Comparison of ENCODE assay signal across 9 mouse cellular contexts in genomic region chr3:102738161-102738901, GRCm38 (mm10). TPM values are rescaled to one million over a fixed set of nuclear protein-coding genes. Genes with fewer than 3 reads are reported as not detected.
DNase-seq lines count a peak whose midpoint lies in the region; TF ChIP-seq lines count a peak whose summit lies in the region.
"Had no signal": no experiment of that assay in that cellular context is flagged by ENCODE, and none has a peak within 500 bp of the region (broad histone marks: within the 10 kb centered on the region; RNA-seq: fewer than 3 reads in every experiment).

No protein-coding gene starts in this region.

- no peak overlapping the region for H3K9ac ChIP-seq in heart, adult 2 months (ENCODE audit: low read depth, low read length)

- no peaks in the 10 kb centered on the region for H3K9me3 ChIP-seq in midbrain, embryonic 10.5 days (replicated peaks)

- peak in 1 of 2 experiments; percentile 39 for DNase-seq in heart, adult 2 months
- no peak for DNase-seq in heart, postnatal 25 days (ENCODE audit: low spot score)
- DNase-seq in CD4-positive helper T cell, adult 2 months (ENCODE audit: low read depth, low spot score) = peak; percentile 51
- DNase-seq in induced T-regulatory cell, adult 2 months (ENCODE audit: low read depth) = peak; percentile 60
- DNase-seq in lung, postnatal 25 days (ENCODE audit: low spot score) = peak; percentile 77
- DNase-seq in adrenal gland, adult 8-10 months = no peak
- no peak for DNase-seq in urinary bladder, adult 2 months (ENCODE audit: low spot score)
- DNase-seq in midbrain, embryonic 10.5 days (ENCODE audit: low spot score) = no peak

- 22% methylated on average over 10 of the region's 10 CpGs for WGBS in heart, adult 2 months
- 82% methylated on average over 10 of the region's 10 CpGs for WGBS in midbrain, embryonic 10.5 days

- H3K36me3 ChIP-seq in heart, adult 2 months (ENCODE audit: control insufficient read depth, insufficient read depth, low read length) = peaks cover 2% of the 10 kb centered on the region; the same call in 1 of the 2 replicates
- H3K36me3 ChIP-seq in midbrain, embryonic 10.5 days = no peaks in the 10 kb centered on the region

- peak overlapping the region; percentile 78 for H3K27ac ChIP-seq in heart, adult 2 months
- no peak overlapping the region for H3K27ac ChIP-seq in midbrain, embryonic 10.5 days (replicated peaks)

- no peak for TF ChIP-seq POLR2A in heart, adult 2 months (IDR thresholded peaks at IDR 0.05; ENCODE audit: insufficient read depth, low read depth, low read length)

- H3K79me2 ChIP-seq in heart, adult 2 months (replicated peaks; ENCODE audit: control insufficient read depth, insufficient read depth, low read length) = no peaks in the 10 kb centered on the region

- H3K4me3 ChIP-seq in heart, adult 2 months = no peak overlapping the region
- H3K4me3 ChIP-seq in midbrain, embryonic 10.5 days = no peak overlapping the region

- peaks cover 23% of the 10 kb centered on the region for H3K4me1 ChIP-seq in heart, adult 2 months (ENCODE audit: control insufficient read depth, insufficient read depth, low read length)
- H3K4me1 ChIP-seq in midbrain, embryonic 10.5 days = peaks cover 41% of the 10 kb centered on the region

- no peak for TF ChIP-seq CTCF in heart, adult 2 months (IDR thresholded peaks at IDR 0.05)

- no peak for TF ChIP-seq EP300 in heart, adult 2 months (IDR thresholded peaks at IDR 0.05; ENCODE audit: insufficient read depth, low read depth, low read length)

- intact Hi-C loops in heart, adult 2 months (cut with DNase I) = loop anchor here (10.0 kb wide), 1 partner anchor 256 kb away; the partner anchor contains the start of gene Sike1
- intact Hi-C loops in heart, postnatal 25 days (cut with DNase I) = no loop called here

- H3K27me3 ChIP-seq in heart, adult 2 months (ENCODE audit: control insufficient read depth, insufficient read depth, low read length) = no peaks in the 10 kb centered on the region
- H3K27me3 ChIP-seq in midbrain, embryonic 10.5 days (ENCODE audit: low read depth, poor library complexity, severe bottlenecking) = peaks cover 32% of the 10 kb centered on the region

RNA-seq across cellular contexts. Expression of gene Tspan2, which starts 4.0 kb away (rescaled TPM):
- 1 to 10 TPM; 8.4 to 9.4 TPM for total RNA-seq in heart, adult 2 months (2021)
- polyA plus RNA-seq in heart, adult 2 months (2012; rRNA removed) = 4.2 and 9.8 TPM in 2 replicates
- 10 to 100 TPM; 12.7 to 15.0 TPM for total RNA-seq in heart, postnatal 25 days (2021)
- total RNA-seq in adrenal gland, adult 8-10 months (2022) = 1 to 10 TPM; 4.8 to 10.0 (median 7.3) TPM
- 76.3 and 90.8 TPM in 2 replicates for polyA plus RNA-seq in urinary bladder, adult 2 months (2012; rRNA removed)
- 9.0 and 10.5 TPM in 2 replicates for polyA plus RNA-seq in midbrain, embryonic 10.5 days (2016; fragmentation: Nextera tagmentation; extraction: Ambion mirVana)

RNA-seq across cellular contexts. Expression of gene Tshb, which starts 44.2 kb away (rescaled TPM):
- total RNA-seq in heart, adult 2 months (2021) = not detected
- polyA plus RNA-seq in heart, adult 2 months (2012; rRNA removed) = not detected in 2 replicates
- not detected for total RNA-seq in heart, postnatal 25 days (2021)
- not detected for total RNA-seq in adrenal gland, adult 8-10 months (2022)
- not detected in 2 replicates for polyA plus RNA-seq in urinary bladder, adult 2 months (2012; rRNA removed)
- 0.09 and 0.12 TPM in 2 replicates for polyA plus RNA-seq in midbrain, embryonic 10.5 days (2016; fragmentation: Nextera tagmentation; extraction: Ambion mirVana)
- total RNA-seq: adrenal gland, adult 18-20 months had no signal

Comparison
In these comparisons a context has a peak if more than half of its experiments do, and no peak if none do; other contexts are left out.
1. DNase-seq: peak in CD4-positive helper T cell, adult 2 months (single experiment), induced T-regulatory cell, adult 2 months (single experiment) and lung, postnatal 25 days (single experiment); none in heart, postnatal 25 days (single experiment), adrenal gland, adult 8-10 months (single experiment), urinary bladder, adult 2 months (single experiment) and midbrain, embryonic 10.5 days (single experiment).